Mouse (Mus musculus) limb, embryonic 11.5 days (tissue): ENCODE measurements around the gene Akap10. TPM values are rescaled to one million over a fixed set of nuclear protein-coding genes. Genes with fewer than 3 reads are reported as not detected.

Experiments used
- ATAC-seq: fragments of 200-750 bp; cut with Nextera tagmentation; 2 replicates; pipeline ENCODE4 v1.8.0; 2017; ENCODE audit warnings: low read depth; ENCODE audit not compliant: insufficient number of reproducible peaks, low FRiP score, low TSS enrichment
- DNase-seq: peaks from one replicate; pipeline ENCODE4 v3.0.0-alpha.2; 2015; ENCODE audit warnings: low spot score
- H3K27ac ChIP-seq: fragments of 300-500 bp; sonication (generic); replicated peaks from 2 replicates; pipeline ENCODE4 v1.5.1; 2014; ENCODE audit warnings: low read depth, mild to moderate bottlenecking, low read length
- H3K27me3 ChIP-seq: fragments of 300-500 bp; sonication (generic); 2 replicates; pipeline ENCODE4 v1.6.1; 2014; ENCODE audit warnings: mild to moderate bottlenecking, low read length, mixed read lengths; ENCODE audit not compliant: control insufficient read depth, insufficient read depth
- H3K36me3 ChIP-seq: fragments of 300-500 bp; sonication (generic); 2 replicates; pipeline ENCODE4 v1.6.1; 2014; ENCODE audit warnings: mild to moderate bottlenecking, low read length, moderate library complexity, mixed read lengths; ENCODE audit not compliant: control insufficient read depth, insufficient read depth
- H3K4me1 ChIP-seq: fragments of 300-500 bp; sonication (generic); 2 replicates; pipeline ENCODE4 v1.6.1; 2014; ENCODE audit warnings: low read length, mixed read lengths; ENCODE audit not compliant: control insufficient read depth, insufficient read depth
- H3K4me2 ChIP-seq: fragments of 300-500 bp; sonication (generic); 2 replicates; pipeline ENCODE4 v1.6.1; 2014; ENCODE audit warnings: low read depth, mild to moderate bottlenecking, moderate library complexity; ENCODE audit not compliant: severe bottlenecking
- H3K4me3 ChIP-seq: fragments of 300-500 bp; sonication (generic); 2 replicates; pipeline ENCODE4 v1.5.1; 2014; ENCODE audit warnings: low read depth, low read length
- H3K9ac ChIP-seq: fragments of 300-500 bp; sonication (generic); 2 replicates; pipeline ENCODE4 v1.6.1; 2014; ENCODE audit warnings: mild to moderate bottlenecking, low read length
- H3K9me3 ChIP-seq: fragments of 300-500 bp; sonication (generic); 2 replicates; pipeline ENCODE4 v1.6.1; 2016; ENCODE audit warnings: low read length; ENCODE audit not compliant: control insufficient read depth
- WGBS: fragments of 180-500 bp; shearing (Covaris S2); extraction: QIAGEN DNeasy Blood & Tissue Kit; methylation state at CpG from one replicate; pipeline ENCODE4 v1.1.7; 2014; 5-methylcytosine and 5-hydroxymethylcytosine counted together
- polyA plus RNA-seq: library from polyadenylated mRNA; unstranded; fragments of >200 nt; fragmentation: Nextera tagmentation; extraction: Ambion mirVana; gene quantifications from 2 replicates; pipeline ENCODE4 v1.2.1, GENCODE M21; 2014

The Akap10 gene
- polyA plus RNA-seq, 1 experiment from 2014 or later, result 17.7 TPM

GRCm38 (mm10) chr11:61950632-61951031 is 20.6 kb upstream of the Akap10 start:
- no peak overlapping the region for H3K4me3 ChIP-seq
- no peak overlapping the region for H3K4me2 ChIP-seq
- H3K9ac ChIP-seq, result no peak overlapping the region
- no peaks in the 10 kb centered on the region for H3K4me1 ChIP-seq
- WGBS, result 22% methylated on average over 10 of the region's 10 CpGs
- DNase-seq, result peak; percentile 93
- no peak overlapping the region for H3K27ac ChIP-seq
- no peak for ATAC-seq
- H3K27me3 ChIP-seq, result no peaks in the 10 kb centered on the region
- no peaks in the 10 kb centered on the region for H3K9me3 ChIP-seq
- H3K36me3 ChIP-seq, result no peaks in the 10 kb centered on the region

GRCm38 (mm10) chr11:61949315-61949714 is 19.3 kb upstream of the Akap10 start:
- H3K4me2 ChIP-seq, result no peak overlapping the region
- H3K4me1 ChIP-seq, result no peaks in the 10 kb centered on the region
- no peaks in the 10 kb centered on the region for H3K9me3 ChIP-seq
- ATAC-seq (no peak), DNase-seq (peak; percentile 77)
- H3K27ac ChIP-seq, result no peak overlapping the region
- H3K27me3 ChIP-seq, result no peaks in the 10 kb centered on the region
- H3K36me3 ChIP-seq, result no peaks in the 10 kb centered on the region
- no peak overlapping the region for H3K4me3 ChIP-seq
- 3% methylated on average over 3 of the region's 3 CpGs for WGBS
- H3K9ac ChIP-seq, result no peak overlapping the region

DNA sequence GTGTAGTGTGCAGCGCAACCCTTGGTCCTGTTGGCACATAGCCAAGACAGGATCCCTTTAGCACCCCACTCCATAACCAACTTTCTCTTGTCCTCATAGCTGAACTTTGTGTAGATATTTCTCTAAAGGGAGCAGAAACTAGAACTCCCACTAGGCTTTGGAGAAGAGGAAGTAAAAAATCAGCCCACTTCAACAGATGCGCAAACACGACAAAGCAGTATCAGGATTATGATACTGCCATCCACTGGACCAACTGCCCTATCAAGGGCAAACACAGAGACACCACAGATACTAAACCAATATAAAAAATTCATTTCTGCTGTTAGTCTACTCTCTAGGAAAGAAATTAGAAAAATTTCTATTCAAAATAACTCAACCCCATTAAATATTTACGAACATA is 16.6 kb upstream of the Akap10 start:
- no peaks in the 10 kb centered on the region for H3K36me3 ChIP-seq

DNA sequence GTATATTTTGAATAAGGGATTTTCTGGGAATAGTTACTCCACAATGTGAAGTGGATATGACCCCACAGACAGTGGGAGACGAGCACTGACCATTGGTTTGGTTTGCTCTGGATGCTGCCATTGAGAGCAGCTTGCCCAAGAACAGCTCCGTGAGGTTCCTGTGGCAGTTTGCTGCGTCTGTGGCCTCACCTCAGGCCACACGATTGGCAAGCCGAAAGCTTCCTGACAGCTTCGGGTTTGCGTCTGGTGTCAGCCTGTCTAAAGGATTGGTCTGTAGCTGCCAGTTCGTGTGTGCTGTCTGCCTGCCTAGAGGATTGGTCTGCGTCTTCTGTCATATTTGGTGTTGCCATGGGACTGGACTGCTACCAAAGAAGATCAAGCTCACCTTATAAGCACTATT is 14.4 kb upstream of the Akap10 start:
- ATAC-seq, result no peak
- WGBS, result 85% methylated on average over 9 of the region's 9 CpGs
- Histone ChIP-seq H3K27ac (no peak overlapping the region), H3K4me2 (no peak overlapping the region), H3K27me3 (no peaks in the 10 kb centered on the region), H3K36me3 (no peaks in the 10 kb centered on the region), H3K9me3 (no peaks in the 10 kb centered on the region), H3K4me1 (no peaks in the 10 kb centered on the region), H3K4me3 (no peak overlapping the region), H3K9ac (no peak overlapping the region)
- no peak for DNase-seq

More for the DNA sequence above, 16.6 kb upstream of the Akap10 start:
- no peaks in the 10 kb centered on the region for H3K27me3 ChIP-seq
- H3K4me2 ChIP-seq, result no peak overlapping the region
- no peak overlapping the region for H3K27ac ChIP-seq
- ATAC-seq (no peak), DNase-seq (no peak)
- H3K4me1 ChIP-seq, result no peaks in the 10 kb centered on the region
- WGBS, result 93% methylated on average over 4 of the region's 4 CpGs
- no peak overlapping the region for H3K9ac ChIP-seq
- H3K4me3 ChIP-seq, result no peak overlapping the region
- no peaks in the 10 kb centered on the region for H3K9me3 ChIP-seq

DNA sequence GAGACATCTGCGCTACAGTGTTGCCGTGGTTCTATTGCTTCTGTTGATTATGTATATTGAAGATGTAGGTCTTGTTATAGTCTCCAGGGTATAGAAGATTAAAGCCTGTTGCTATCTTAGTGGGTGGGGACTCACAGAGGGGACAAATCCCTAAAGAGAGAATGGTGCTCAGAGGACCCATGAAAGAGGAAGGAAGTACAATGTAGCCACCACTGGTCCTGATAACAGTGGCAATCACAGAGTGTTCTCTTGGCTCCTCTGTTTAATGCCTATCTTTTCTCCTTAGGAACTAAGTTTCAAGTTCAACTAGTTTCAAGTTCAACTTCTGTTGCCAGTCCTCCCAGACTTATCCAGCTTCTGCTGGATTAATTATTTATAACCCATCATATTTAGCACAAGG is 12.9 kb upstream of the Akap10 start:
- ATAC-seq (no peak), DNase-seq (no peak)
- Histone ChIP-seq H3K27me3 (no peaks in the 10 kb centered on the region), H3K4me3 (no peak overlapping the region), H3K4me2 (no peak overlapping the region), H3K27ac (no peak overlapping the region), H3K4me1 (no peaks in the 10 kb centered on the region), H3K36me3 (no peaks in the 10 kb centered on the region), H3K9ac (no peak overlapping the region), H3K9me3 (no peaks in the 10 kb centered on the region)
- WGBS, result 92% methylated on average over 2 of the region's 2 CpGs

- DNase-seq (no peak), ATAC-seq (no peak)
- no peaks in the 10 kb centered on the region for H3K9me3 ChIP-seq
- 90% methylated on average over 1 of the region's 1 CpGs for WGBS
- no peak overlapping the region for H3K4me2 ChIP-seq
- H3K27ac ChIP-seq, result no peak overlapping the region
- H3K4me3 ChIP-seq, result no peak overlapping the region
- no peaks in the 10 kb centered on the region for H3K4me1 ChIP-seq
- no peaks in the 10 kb centered on the region for H3K36me3 ChIP-seq
- H3K9ac ChIP-seq, result no peak overlapping the region
- no peaks in the 10 kb centered on the region for H3K27me3 ChIP-seq
Observed at GRCm38 (mm10) chr11:61937761-61938160, 7.7 kb upstream of the Akap10 start.

DNA sequence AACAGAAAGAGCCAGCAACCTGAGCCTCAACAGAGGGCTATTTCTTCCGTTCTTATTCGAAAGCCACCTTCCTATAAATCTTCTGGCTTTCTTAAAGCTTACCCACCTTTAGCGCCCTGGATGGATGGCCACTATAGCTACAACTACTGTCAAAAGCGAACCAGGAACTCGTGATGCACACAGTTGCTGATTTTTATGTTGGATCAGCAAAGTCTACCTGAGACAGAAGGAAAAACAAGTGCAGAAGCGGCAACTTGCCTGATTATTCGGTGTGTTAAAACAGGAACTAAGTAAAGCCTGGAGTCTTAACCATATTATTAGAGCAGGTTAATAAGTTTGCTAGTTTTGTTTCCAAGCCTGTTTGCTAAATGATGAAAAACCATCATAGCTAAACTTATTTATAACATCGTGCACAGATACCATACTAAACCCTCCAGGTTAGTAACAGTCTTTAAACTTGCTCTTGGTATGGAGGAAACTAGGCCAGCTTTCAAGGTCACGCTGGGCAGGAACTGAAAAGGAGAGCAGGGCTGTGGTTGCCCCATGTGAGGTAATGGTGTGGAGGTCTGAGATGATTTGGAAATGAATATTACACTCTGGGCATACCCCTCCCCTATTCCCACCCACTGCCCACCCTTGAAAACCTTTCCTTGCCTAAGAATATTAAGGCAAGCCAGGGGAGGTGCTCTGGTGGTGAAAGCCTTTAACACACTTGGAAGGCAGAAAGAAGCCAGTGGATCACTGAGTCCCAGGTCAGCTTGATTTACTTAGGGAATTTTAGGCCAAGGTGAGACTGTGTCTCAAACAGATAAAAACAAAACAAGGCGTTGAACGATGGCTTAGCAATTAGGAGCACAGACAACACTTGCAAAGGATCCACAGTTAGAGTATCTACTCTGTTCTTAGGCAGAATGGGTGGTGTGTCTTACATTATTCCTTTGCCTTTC is 861 bp upstream of the Akap10 start:
- peak overlapping the region; percentile 78 for H3K4me3 ChIP-seq
- H3K27me3 ChIP-seq, result no peaks in the 10 kb centered on the region
- ATAC-seq (no peak), DNase-seq (no peak)
- H3K4me1 ChIP-seq, result no peaks in the 10 kb centered on the region
- peak overlapping the region; percentile 82 for H3K9ac ChIP-seq
- 19% methylated on average over 11 of the region's 11 CpGs for WGBS
- no peaks in the 10 kb centered on the region for H3K9me3 ChIP-seq
- H3K4me2 ChIP-seq, result peak overlapping the region; percentile 53
- H3K27ac ChIP-seq, result peak overlapping the region; percentile 84
- H3K36me3 ChIP-seq, result no peaks in the 10 kb centered on the region

- 2% methylated on average over 44 of the region's 47 CpGs for WGBS
- peak overlapping the region; percentile 82 for H3K9ac ChIP-seq
- no peak for DNase-seq
- no peaks in the 10 kb centered on the region for H3K9me3 ChIP-seq
- ATAC-seq, result peak; percentile 79; the same call in 1 of the 2 replicates
- peak overlapping the region; percentile 53 for H3K4me2 ChIP-seq
- H3K36me3 ChIP-seq, result no peaks in the 10 kb centered on the region
- peak overlapping the region; percentile 84 for H3K27ac ChIP-seq
- H3K4me1 ChIP-seq, result no peaks in the 10 kb centered on the region
- H3K27me3 ChIP-seq, result no peaks in the 10 kb centered on the region
- peak overlapping the region; percentile 78 for H3K4me3 ChIP-seq
Observed at GRCm38 (mm10) chr11:61929323-61930097, 542 bp downstream of the Akap10 start.
